Mouse (Mus musculus) forelimb bud, embryonic 11.5 days (tissue): ENCODE measurements at regions not wholly inside any gene's neighbourhood (a gene's known extent, or its start where the extent isn't known, plus 50 kb on each side); places are given as distances from the start of the nearest gene placed in this dataset.

ENCODE experiments used
- DNase-seq: peaks from one replicate; pipeline ENCODE4 v3.0.0-alpha.2; 2012; ENCODE audit warnings: low read depth, low spot score

DNA sequence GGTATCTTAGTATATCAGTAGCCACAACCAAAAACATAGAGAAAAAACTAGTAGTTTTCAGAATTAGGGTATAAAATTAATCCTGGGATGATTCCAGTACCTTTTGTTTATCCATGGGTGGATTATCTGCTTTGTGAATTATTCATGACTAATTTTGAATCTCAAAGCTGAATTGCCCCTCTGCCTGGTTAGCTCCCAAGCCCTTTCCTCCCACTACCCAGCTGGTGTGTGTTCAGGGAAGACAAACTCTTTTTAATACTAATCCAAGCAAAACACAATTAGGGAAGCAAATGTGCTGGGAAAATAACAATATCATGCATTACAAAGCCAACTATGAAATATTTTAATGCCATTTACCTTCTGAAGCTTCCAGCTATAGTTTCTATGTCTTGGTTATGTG, 347.4 kb downstream of the Gm43517 start:
- DNase-seq: no peak

DNA sequence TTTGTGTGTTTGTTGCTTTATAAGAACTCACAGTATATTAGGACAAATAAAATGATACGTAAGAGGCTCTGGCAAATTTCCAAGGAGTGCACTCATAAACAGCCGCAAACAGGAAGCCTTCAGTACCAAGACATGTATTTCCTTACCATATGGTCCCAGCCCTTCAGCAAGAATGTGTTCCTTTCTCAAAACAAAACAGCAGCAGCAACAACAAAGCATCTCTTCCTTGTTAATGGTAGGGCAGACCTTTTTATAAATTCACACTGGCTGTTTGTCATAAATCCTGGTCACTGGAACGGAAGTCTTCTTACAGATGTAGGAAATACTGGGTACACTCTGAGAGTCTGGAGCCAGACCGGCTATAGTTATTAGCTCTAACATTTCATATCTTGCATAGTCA, 352.1 kb downstream of the Gm43517 start:
- peak; percentile 1 for DNase-seq

DNA sequence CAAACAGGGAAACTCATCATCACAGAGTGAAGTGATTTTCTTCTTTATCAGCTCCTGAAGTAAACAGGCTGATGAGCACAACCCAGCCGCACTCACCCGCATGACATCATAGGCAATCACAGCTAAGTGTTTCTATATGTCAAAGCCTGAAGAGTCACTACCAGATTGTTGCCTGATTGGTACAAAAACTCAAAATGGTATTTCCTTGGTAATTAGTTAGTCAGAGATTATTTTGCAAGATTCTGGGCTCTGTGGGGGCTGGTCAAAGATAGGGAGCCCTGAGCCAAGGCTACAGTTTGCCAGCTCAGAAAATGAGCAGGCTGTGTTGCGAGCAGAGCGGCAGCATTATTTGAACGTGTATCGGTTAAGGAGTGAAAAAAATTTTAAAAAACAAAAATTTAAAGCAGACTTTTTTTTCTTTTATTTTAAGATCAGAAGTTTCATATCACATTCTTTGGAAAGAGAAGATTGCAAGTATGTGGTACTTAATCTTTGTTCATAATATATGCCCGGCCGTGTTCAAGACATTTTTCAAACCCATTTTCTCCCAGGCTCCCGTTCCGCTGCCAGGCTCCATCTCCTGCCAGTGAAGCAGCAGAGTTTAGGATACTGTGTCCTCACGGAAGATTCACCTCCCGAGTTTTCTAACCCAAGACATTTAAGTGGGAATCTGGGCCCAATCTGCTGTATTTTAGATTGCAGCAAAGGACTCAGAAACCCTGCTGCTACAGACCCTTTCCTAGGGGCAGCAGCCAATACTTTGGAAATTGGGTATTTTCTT, 355.2 kb downstream of the Gm43517 start:
- DNase-seq: no peak

DNA sequence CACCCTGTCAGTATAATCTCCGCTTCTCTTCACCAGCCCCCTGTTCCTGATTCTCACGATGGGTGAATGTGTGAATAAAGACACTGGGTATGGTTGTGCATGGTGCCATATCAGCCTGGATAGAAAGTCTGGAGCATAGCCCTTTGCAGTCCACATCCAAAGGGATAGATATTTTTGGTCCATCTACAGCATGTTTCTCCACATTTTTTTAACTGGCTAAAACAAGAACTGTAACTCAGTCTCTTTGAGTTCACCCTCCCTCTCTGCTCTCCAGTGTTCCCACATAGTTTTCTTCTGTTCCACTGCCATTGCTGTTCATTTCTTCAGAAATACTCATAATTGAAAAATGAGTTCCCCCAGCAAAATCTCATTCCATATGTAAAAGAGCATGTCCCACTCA, 358.4 kb downstream of the Gm43517 start:
- no peak for DNase-seq

DNA sequence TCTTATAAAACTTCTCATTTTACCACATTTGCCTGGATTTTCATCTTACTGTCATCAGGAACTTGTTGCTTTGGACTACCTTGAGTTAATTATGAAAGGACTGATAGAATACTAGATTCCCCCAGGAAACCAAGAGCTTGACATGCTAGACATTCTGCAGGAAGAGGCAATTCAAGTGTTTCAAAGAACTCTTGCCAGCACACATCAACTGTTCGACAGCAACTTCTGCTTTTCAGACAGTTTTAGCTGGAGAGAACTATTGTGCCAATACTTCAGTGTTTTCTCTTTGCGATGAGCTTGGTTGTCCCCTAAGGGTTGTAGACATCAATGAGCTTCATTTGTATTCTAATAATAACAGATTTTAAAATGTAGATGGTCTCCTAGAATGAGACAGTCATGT, 362.1 kb downstream of the Gm43517 start:
- no peak for DNase-seq

DNA sequence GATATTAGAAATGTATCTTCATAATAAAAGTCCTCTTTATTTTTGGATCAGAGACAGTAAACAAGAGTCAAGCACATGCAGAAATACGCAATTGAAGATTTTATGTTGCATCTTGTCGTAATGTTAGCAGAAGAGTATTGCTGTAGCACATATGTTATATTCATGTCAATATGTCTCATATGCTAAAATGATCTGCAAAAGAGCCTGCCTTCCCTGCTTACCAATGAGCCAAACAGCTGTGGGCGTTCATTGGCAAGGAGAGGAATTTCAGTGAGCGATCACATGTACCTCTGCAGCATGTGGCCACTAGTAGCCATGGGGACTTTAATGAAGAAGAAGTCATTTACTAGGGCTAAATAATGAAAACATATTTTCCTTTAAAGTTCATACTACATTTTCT, 373.4 kb downstream of the Gm43517 start:
- DNase-seq: no peak

DNA sequence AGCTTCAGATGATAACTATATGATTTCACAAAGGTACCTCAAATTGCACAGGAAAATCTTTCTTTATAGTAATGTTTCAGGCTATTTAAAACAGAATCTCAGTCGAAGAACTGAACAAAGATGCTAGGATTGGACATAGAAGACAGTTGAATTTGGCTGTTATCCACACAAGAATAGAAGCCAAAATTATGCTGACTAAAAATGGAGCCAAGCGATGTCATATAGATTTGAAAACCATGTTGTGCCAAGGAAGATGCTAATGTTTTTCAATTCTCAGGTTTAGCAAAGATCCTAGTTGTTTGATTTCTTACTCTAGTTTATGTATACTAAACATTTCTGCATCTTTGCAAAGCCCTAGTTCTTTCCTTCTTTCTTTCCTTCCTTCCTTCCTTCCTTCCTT, 379.6 kb downstream of the Gm43517 start:
- DNase-seq: no peak

DNA sequence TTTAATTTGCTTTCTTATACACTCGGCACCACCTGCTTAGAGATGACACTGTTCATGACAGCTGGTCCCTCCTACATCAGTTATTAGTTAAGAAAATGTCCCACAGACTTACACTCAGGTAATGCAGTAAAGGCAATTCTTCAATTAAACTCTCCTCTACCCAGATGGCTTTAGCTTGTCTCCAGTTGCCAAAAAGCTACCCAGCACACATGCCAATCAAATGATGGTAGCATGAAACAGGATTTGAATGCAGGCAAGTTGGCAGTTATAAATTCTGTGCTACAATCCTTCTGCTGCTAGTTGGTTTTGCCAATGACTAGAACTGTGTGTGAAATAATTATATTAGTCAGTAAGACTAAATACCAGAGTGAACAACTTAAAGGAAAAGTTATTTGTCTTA, 423.4 kb downstream of the Gm43517 start:
- DNase-seq: no peak

DNA sequence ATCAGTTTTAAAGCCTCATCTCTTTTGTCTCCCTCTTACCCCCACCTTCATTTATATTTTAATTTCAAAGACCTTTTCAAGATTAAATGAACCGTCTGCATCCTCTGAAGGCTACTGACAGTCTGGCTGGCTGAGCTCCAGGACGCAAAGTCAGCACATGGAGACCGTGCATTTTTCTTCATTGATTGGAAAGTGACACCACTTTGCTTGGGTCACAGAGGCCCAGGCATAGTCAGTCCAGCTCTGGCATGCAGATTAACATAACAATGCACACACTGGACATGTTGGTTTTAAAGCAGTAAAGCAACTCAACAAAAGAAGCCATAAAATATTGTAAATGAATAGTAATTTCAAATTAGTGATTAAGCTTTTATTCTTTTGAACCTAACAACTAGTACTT, 429.7 kb downstream of the Gm43517 start:
- no peak for DNase-seq

DNA sequence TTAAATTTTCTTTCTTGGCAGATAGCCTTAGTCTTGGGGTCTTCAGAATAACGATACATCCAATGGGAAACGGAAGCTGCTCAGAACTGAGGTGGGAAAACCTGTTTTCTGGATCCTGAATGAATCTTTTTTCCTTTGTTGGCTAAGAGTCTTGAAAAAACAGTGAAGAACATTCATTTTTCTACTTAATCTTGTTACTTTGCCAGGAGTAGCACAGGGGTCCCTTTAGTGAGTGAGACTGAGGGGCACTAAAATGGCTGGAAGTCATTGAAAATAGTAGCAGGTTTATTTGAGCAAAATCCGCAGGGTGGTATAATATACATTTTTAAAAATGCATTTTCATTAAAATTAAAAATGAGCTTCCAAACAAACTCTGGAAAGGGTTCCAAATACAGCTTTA, 442.8 kb downstream of the Gm43517 start:
- DNase-seq: no peak

DNA sequence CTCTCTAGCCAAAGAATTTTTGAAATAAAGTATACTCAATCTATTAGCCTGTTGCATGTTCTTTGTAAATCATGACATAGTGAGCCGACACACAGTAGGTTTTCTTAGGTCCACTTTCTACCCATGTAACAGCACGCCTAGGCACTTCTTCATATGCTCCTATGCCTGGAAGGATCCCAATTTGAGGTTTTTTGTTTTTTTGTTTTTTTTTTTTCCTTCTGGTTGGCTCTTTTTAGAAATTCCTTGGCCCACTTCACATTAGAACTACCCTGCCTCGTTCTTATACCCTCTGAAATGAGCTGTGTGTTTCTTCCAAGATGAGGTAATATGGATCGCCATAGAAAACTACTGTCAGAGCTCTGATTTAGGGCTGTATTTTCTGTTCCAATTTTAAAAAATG, 443.6 kb downstream of the Gm43517 start:
- DNase-seq: no peak

DNA sequence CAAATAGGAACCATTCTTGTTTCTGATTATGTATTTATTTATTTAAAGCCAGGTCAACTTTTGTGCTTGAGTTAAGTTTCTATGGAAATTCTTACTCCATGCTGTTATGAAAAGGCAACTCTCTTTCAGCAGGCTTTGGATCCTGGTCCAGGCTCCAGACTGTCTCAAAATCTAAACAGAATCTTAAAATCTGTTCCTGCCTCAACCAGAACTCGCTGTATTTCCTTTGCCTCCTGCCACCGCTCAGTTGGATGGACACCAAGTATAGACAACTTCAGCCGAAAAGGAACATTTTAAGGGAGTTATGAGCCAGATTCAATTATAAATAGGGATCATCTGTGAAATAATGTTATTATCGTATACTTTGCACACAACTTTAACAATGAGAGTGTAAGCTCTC, 445.7 kb downstream of the Gm43517 start:
- DNase-seq: no peak

DNA sequence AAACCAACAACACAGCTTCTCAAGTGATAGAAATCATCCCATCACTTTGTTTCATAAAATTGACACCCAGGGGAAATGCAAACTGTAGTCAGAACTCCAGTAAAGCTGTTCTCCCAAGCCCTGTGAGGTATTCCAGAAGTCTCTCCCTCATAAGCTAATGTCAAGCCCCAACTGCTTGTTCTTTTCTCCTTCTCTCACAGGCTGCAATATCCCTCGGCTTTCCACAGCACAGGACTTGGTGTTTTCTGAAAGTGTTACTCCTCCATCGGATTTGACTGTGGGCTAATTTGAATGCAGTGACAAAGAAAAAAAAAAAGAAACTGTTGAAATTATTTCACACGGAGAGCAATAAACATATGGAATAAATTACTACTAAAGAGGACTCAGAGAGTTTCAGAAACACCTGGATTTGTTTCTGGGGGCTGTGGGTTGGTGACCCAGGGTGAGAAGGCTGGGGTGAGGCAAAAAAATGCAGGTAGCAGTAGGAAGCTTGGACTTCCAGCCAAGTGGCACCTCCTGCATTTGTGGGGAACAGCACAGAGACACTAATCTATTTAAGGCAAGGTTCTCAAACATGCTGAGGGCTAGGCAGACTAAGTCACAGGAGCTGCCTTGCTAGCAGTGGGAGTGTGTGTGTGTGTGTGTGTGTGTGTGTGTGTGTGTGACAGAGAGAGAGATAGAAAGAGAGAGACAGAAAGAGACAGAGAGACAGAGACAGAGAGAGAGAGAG, 447.3 kb downstream of the Gm43517 start:
- peak; percentile 1 for DNase-seq

DNA sequence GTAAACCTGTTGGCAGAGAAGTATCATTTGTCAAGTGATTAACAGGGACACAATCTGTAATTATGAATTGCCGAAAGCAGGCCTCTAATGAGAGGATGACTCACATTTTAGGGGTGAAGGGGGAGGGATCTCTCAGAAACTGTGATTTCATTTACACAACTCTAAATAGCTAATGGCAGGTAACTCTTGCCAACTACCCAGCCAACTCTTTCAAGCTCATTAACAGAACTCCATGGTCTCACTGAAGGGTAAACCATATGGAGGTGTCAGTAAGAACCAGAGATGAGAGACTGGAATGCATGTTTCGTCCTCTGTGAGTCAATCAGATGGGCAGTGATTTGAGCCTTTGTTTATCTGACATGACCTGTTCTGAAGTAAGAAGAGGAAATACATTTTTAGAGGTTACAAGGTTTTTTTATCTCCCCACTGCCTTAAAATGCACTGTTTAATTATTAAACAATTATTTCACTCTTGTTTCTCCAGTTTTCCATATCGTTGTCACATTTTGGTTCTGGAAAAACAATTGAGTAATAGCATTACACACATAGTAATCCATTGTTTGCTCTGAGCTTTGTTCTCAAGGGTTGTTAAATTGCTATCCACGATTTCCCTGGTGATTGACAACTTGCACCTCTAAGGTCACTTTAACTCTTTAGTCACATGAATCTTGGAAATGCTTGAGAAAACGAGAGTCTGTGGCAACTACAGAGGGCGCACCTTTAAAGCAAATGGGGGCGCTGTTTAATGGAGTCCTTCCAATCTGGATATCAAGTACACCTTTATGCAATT, 451.5 kb downstream of the Gm43517 start:
- DNase-seq: no peak

DNA sequence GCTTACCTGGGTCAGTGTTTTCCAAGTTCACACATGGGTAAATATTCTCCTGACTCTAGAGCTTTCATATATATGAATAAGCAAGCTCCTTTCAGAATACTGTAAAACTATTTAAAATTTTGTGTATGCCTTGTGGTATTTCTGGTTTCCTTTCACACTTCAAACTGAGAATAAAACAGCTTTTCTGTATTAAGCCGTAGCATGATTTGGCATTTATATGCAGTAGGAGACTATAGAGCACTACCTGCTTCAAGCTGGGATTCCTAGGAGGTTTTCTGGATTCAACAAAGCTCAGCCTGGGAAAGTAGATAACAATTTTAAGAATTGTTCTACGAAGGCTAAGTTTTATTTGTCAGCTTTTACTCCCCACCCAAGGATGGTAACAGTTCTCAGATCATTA, 500.5 kb downstream of the Gm43517 start:
- DNase-seq: no peak

DNA sequence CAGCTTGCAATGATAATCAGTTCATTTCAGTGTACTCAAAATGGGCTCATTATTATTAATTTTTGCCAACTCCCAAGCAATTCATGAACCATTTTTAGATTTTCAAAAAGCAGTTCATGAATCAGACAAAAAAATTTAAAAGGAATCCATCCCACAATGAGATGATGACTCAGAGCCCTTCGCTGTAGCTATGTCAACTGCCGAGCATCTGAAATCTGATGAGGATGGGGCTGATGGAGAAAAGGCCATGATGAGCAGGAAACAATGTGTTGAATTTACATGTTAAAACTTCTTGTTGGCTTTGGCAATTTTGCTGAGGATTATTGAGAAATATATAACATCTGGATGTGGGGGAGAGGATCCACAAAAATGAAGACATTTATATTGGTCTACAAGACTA, 502.3 kb downstream of the Gm43517 start:
- no peak for DNase-seq

DNA sequence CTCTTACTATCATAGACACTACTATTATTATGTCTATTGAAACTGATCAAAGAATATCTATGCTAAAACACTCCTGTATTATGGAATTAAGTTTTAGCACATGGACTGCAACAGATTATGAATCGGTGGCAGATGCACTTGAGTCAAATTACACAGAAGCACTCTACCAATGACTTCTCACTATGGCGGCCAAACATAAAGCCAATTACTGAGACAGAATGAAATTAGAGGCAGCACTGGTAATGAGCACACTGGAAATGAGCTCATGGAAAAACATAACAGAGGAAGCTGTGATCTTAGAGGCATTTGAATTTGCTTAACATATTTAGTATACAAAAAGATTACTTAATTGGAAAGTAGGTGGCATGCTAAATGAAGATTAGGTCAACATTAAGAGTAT, 512.8 kb downstream of the Gm43517 start:
- no peak for DNase-seq

DNA sequence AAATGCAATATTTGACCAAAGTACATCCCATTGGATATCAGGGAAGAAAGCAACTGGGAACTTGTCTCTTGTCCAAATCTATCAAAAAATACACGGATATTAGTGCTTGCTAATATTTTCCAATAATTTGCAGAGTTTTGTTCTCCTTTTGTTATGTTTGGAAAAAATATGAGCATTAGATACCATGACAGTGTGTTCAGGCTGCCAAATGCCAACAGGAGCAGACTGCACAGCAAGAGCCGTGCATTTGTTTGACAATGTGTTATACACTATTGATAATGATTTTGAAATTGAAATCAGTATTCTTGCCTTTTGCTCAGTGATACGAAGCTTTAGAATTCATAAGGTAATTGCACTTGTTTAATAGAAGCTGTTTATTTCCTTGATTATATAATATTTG, 530.7 kb downstream of the Gm43517 start:
- no peak for DNase-seq

DNA sequence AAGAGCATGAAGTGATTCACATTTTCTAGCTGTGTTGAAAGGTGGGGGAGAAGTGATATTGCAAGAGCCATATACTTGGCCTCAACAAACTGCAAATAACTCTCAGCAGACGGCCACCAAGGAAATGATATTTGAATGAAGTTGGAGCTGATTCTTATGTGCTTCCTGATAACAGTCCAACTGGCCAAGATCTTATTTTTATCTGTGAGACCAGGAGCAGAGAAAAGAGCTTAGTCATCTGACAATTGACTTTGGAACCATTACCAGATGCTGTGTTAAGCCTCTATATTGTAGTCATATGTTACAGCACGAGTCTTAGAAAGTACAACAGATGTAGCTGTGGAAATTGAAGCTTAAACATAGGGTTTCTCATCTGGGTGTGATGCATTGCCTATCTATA, 536.6 kb downstream of the Gm43517 start:
- no peak for DNase-seq

DNA sequence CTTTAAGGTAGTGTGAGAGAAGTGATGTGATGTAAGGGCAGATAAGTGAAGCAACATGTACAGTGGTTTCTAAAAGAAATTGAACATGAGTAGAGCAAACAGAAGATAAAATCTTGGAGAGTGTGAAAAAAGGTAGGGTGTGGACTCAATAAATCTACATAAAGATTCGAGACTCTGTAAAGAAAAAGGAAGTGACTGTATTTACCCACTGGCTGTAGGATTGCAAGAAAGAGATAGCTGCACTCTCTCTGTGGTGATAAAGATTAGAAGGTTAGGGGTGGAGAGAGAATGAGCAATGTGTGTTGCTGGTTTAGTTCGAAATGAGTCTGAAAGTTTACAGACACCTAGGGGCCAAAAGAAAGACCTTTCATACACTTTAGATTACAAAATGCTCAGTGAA, 555.8 kb downstream of the Gm43517 start:
- no peak for DNase-seq

DNA sequence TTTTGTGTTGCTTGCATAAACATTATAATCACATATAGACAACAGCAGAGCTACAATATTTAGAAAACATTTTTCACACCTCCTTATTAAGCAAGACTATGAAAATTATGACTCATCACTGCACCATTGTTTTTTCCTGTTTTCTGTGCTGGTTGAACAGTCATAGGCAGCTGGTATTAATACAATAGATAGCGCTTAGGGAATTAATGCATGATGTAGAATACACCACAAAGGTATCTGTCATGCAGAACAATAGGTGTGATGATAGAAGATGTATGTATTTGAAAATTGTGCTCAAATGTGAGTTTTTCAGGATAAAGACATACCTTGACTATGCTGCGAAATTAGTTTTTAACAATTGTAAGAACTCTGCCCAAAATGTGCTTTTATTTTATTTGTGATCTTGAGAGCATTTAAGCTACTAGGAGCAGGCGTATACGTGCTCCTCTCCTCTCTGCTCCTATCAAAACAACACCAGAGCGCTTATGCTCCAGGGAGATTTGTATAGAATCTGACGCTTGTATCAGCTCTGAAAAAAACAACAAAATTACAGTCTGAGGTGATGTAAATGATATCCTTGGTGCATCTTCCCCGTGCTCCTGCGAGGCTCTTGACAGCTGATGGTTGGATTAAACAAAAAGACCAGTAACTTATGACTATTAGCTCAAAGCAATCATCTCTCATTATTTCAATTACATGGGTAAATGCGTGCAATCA, 560.1 kb downstream of the Gm43517 start:
- no peak for DNase-seq

DNA sequence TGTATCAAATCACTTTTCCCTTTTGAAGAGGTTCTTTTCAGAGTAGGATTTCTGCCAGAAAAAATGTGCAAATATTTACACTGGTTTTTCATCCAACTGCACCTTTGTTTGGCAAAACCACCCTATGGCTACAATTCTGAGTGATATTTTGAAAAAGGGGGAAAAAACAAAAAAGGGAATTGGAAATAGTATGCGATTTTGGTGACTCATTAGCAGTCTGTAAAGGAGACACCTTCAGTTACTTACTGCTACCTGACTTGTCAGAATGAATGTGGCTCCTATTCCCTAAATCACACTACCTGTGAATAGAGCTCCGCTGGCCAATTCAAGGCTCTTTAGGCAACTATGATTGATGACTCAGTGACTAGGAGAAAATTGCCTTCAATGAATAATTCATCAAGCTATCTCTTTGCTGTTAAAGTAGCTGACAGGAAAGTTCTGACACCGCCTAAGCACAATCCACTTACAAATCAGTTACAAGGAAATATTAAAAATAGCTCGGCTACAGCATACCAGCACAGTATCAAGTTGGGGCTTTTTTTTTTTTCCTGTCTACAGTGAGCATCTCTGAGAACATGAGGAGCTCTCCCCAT, 560.8 kb downstream of the Gm43517 start:
- no peak for DNase-seq
